Mouse (Mus musculus): ENCODE data around the gene Gm8257. TPM values are rescaled to one million over a fixed set of nuclear protein-coding genes. Genes with fewer than 3 reads are reported as not detected.
"Not testable (repeated sequence)": the region's sequence is repeated elsewhere in the genome, so short reads cannot be mapped to it uniquely, and the experiment has no call there.

Gene Gm8257
- not detected for total RNA-seq (2022)

GRCm38 (mm10) chr14:44706356-44706755, at the start of gene Gm8257:
Gm8257 (minus strand) TSS chr14:44706456.
- DNase-seq = not testable (repeated sequence)

- DNase-seq = no peak
These were observed 44.0 kb upstream of the Gm8257 start, which contains the start of gene Gm8267 for GRCm38 (mm10) chr14:44750240-44750639. Gm8267 (minus strand) TSS chr14:44750340.

GRCm38 (mm10) chr14:44742789-44743188, 36.5 kb upstream of the Gm8257 start:
- DNase-seq = not testable (repeated sequence)

- DNase-seq = not testable (repeated sequence)
These were observed 24.5 kb upstream of the Gm8257 start for GRCm38 (mm10) chr14:44730711-44731110.

- not testable (repeated sequence) for DNase-seq
These were observed 78.5 kb downstream of the Gm8257 start, which contains the start of gene Gm5624 for GRCm38 (mm10) chr14:44627737-44628136. Gm5624 (minus strand) TSS chr14:44627938.

Other genes starting within 250 kb of the Gm8257 start
- not detected for gene BC061237, start 214.0 kb downstream of the Gm8257 start, total RNA-seq (2022)
- gene Gm17093, start 188.2 kb downstream of the Gm8257 start, total RNA-seq (2022) = not detected
- gene Gm8247, start 123.3 kb downstream of the Gm8257 start, total RNA-seq (2022) = not detected
- gene Gm5624, start 78.5 kb downstream of the Gm8257 start, total RNA-seq (2022) = not detected
- gene Gm8267, start 43.9 kb upstream of the Gm8257 start, total RNA-seq (2022) = not detected
- not detected for gene Ptgdr, start 152.9 kb upstream of the Gm8257 start, total RNA-seq (2022)

Data from adrenal gland, adult 8-10 months (tissue).